Mouse (Mus musculus): ENCODE data around the gene Ccdc188. TPM values are rescaled to one million over a fixed set of nuclear protein-coding genes. Genes with fewer than 3 reads are reported as not detected.
"Not testable (repeated sequence)": the region's sequence is repeated elsewhere in the genome, so short reads cannot be mapped to it uniquely, and the experiment has no call there.

The Ccdc188 gene
- polyA plus RNA-seq, 1 experiment from 2014 or later = not detected

DNA sequence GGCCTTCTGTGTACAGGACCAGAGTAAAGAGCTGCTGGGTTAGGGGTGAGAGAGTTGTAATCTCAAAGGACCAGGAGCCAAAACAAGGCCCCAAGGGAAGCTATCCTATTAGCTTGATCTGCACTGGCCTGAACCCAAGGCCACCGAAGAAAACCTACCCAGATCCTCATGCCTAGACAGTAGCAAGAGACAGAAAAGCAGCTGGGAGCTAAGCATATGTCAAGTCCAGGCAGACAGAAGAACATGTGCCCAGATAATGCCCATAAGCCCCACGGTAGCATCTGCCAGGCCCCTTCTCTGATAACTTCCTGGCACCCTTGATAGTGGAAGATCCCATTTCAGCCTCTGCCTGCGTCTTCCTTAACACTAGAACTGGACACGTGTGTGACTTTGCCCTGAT lies 30.9 kb upstream of the Ccdc188 start:
- WGBS = 59% methylated on average over 4 of the region's 4 CpGs
- Histone ChIP-seq H3K27ac (peak overlapping the region; percentile 9; the same call in 1 of the 2 replicates), H3K4me1 (replicated peaks) (peaks cover 20% of the 10 kb centered on the region), H3K4me2 (replicated peaks) (no peak overlapping the region), H3K36me3 (no peaks in the 10 kb centered on the region), H3K4me3 (replicated peaks) (no peak overlapping the region), H3K9ac (no peak overlapping the region), H3K9me3 (no peaks in the 10 kb centered on the region), H3K27me3 (replicated peaks) (no peaks in the 10 kb centered on the region)
- no peak for ATAC-seq

DNA sequence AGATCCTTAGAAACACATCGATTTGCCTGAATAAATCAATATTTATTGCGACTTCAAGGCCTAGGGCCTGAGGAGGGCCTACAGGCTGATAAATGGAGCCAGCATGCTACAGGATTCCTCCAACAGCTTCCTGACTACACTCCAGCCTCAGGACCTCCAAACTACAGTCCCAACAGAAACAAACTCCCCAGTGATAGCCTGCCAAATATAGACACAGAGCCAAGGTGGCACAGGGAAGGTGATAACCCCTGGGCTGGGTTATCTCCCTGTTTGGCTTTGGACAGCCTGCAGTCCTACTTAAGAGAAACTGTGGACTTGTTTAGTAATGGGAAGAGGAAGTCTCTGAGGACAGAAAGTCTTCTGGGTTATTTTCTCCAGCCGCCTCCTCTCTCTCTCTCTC lies 30.5 kb upstream of the Ccdc188 start:
- Histone ChIP-seq H3K4me2 (replicated peaks) (no peak overlapping the region), H3K4me3 (replicated peaks) (no peak overlapping the region), H3K9ac (no peak overlapping the region), H3K36me3 (no peaks in the 10 kb centered on the region), H3K27me3 (replicated peaks) (no peaks in the 10 kb centered on the region), H3K9me3 (no peaks in the 10 kb centered on the region), H3K27ac (0 out of 2 replicates have a peak overlapping the region, but pooled peaks have one; percentile 9), H3K4me1 (replicated peaks) (peaks cover 20% of the 10 kb centered on the region)
- ATAC-seq = no peak
- WGBS = 54% methylated on average over 3 of the region's 3 CpGs

DNA sequence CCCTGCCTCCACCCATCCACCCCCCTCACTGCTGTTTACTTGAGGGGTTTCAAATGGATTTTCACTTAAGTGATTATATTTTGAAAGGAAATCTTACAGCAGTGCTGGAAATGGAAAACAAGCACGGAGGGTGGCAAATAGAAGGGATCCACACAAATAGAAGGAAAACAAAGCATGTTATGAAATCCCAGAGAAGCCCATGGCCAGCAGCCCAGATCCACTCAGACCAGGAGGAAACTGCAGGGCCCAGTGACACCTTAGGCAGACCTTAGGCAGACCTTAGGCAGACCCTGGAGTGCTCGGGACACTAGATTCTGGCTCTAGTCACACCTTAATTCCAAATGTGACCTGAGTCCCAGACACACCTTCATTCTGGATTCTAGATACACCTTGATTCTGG lies 26.7 kb upstream of the Ccdc188 start:
- Histone ChIP-seq H3K9ac (no peak overlapping the region), H3K27ac (no peak overlapping the region), H3K4me3 (replicated peaks) (no peak overlapping the region), H3K4me2 (replicated peaks) (no peak overlapping the region), H3K36me3 (no peaks in the 10 kb centered on the region), H3K4me1 (replicated peaks) (peaks cover 24% of the 10 kb centered on the region), H3K27me3 (replicated peaks) (no peaks in the 10 kb centered on the region), H3K9me3 (no peaks in the 10 kb centered on the region)
- WGBS = 68% methylated on average over 2 of the region's 2 CpGs
- no peak for ATAC-seq

DNA sequence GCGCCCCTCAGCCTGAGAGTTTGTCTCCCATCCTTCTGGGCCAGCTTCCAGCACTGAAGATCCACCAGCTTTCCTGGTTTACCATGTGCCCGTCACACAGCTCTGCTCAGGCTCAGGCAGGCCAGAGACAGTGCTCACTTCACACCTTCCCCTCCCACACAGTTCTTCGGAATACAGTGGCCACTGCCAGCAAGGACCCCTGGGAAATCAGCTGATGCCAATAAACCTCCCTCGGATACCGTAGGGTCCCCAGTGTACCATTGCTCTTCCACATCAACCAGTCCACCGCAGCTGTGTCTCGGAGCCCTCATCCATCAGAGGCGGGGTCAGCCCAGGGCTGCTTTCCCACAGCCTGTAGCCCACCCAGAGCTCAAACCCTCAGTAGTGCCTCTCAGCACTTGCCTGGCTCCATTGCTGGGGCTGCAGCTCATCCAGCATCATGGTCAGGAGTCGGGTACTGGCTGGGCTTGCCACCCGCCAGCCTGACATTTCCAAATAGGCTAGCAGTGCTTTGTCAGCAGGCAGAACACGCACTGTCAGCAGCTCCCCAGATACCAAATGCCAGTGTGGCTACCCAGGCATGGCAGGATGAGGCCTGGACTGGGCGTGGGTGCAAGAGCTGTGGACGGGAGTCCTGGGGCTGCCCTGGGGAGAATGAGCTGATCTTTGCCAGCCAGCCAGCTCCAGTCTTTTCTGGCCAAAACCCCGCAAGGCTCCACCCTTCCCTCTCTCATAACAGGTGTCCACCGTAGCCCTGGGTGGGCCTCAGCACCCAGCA lies 23.3 kb upstream of the Ccdc188 start:
- Histone ChIP-seq H3K4me3 (replicated peaks) (no peak overlapping the region), H3K9me3 (no peaks in the 10 kb centered on the region), H3K4me1 (replicated peaks) (peaks cover 15% of the 10 kb centered on the region), H3K4me2 (replicated peaks) (0 out of 2 replicates have a peak overlapping the region, but pooled peaks have one; percentile 9), H3K9ac (no peak overlapping the region), H3K27me3 (replicated peaks) (no peaks in the 10 kb centered on the region), H3K36me3 (no peaks in the 10 kb centered on the region), H3K27ac (peak overlapping the region; percentile 46)
- ATAC-seq = peak; percentile 64
- WGBS = 59% methylated on average over 15 of the region's 15 CpGs

DNA sequence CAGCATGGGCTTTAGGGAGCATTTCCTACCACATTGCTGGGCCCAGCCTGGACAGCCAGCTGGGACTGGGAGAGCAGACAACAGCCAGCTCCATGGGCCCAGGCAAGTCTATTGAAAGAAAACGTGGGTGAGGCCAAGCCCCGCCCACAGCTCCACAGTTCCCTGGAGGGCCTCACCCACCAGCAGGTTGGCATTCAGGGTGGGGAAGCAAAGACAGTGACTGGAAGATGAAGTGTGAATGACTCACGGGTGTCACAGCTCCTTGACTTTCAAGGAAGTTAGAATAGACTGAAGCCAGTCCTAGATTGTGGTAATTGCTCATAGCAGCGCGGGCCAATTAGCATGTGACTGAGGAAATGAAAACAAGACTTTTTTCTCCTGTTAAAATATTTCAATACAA lies 22.6 kb upstream of the Ccdc188 start:
- 0 out of 2 replicates have a peak overlapping the region, but pooled peaks have one; percentile 9 for H3K4me2 ChIP-seq (replicated peaks)
- 40% methylated on average over 5 of the region's 5 CpGs for WGBS
- no peaks in the 10 kb centered on the region for H3K36me3 ChIP-seq
- ATAC-seq = peak; percentile 86
- H3K27ac ChIP-seq = peak overlapping the region; percentile 46
- no peaks in the 10 kb centered on the region for H3K27me3 ChIP-seq (replicated peaks)
- H3K4me1 ChIP-seq (replicated peaks) = peaks cover 17% of the 10 kb centered on the region
- no peak overlapping the region for H3K4me3 ChIP-seq (replicated peaks)
- H3K9me3 ChIP-seq = no peaks in the 10 kb centered on the region
- H3K9ac ChIP-seq = no peak overlapping the region

DNA sequence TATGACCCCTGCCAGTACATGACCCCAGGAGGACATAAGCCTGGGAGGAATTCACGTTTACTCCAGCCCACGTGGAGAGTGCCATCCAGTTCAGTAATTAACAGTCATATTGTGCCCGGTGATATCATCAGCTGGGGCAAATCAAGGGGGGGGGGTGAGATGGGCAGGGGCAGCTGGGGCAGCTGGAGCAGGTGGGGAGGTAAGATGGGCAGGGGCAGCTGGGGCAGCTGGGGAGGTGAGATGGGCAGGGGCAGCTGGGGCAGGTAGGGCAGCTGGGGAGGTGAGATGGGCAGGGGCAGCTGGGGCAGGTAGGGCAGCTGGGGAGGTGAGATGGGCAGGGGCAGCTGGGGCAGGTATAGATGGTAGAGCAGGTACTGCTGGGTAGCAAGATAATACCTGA lies 22.1 kb upstream of the Ccdc188 start:
- peaks cover 17% of the 10 kb centered on the region for H3K4me1 ChIP-seq (replicated peaks)
- not testable (repeated sequence) for H3K4me2 ChIP-seq (replicated peaks); H3K36me3 ChIP-seq; H3K27ac ChIP-seq; H3K4me3 ChIP-seq (replicated peaks); H3K9me3 ChIP-seq; H3K9ac ChIP-seq; ATAC-seq; H3K27me3 ChIP-seq (replicated peaks)
- 49% methylated on average over 3 of the region's 3 CpGs for WGBS

DNA sequence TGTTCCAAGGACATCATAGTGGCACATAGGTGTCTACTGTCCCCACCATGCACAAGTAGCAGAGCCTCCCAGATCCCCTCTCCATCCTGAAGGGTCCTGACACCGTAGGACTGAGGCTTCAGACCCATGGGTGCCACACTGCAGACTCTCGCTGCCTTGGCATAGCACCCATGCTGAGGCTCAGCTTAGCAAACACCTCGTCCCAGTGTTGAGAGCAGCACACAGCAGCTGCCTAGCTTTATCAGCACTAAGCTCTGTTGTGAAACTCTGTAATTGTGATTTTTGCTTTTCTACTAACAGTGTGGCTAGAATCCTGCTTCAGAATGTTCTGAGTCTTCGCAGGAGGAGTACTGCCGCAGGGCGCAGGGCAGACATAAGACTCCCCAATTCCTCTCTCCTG lies 19.8 kb upstream of the Ccdc188 start:
- no peak overlapping the region for H3K4me3 ChIP-seq (replicated peaks)
- no peak overlapping the region for H3K4me2 ChIP-seq (replicated peaks)
- 84% methylated on average over 6 of the region's 6 CpGs for WGBS
- ATAC-seq = no peak
- no peak overlapping the region for H3K27ac ChIP-seq
- H3K27me3 ChIP-seq (replicated peaks) = no peaks in the 10 kb centered on the region
- H3K4me1 ChIP-seq (replicated peaks) = peaks cover 21% of the 10 kb centered on the region
- H3K36me3 ChIP-seq = no peaks in the 10 kb centered on the region
- no peak overlapping the region for H3K9ac ChIP-seq
- H3K9me3 ChIP-seq = no peaks in the 10 kb centered on the region

DNA sequence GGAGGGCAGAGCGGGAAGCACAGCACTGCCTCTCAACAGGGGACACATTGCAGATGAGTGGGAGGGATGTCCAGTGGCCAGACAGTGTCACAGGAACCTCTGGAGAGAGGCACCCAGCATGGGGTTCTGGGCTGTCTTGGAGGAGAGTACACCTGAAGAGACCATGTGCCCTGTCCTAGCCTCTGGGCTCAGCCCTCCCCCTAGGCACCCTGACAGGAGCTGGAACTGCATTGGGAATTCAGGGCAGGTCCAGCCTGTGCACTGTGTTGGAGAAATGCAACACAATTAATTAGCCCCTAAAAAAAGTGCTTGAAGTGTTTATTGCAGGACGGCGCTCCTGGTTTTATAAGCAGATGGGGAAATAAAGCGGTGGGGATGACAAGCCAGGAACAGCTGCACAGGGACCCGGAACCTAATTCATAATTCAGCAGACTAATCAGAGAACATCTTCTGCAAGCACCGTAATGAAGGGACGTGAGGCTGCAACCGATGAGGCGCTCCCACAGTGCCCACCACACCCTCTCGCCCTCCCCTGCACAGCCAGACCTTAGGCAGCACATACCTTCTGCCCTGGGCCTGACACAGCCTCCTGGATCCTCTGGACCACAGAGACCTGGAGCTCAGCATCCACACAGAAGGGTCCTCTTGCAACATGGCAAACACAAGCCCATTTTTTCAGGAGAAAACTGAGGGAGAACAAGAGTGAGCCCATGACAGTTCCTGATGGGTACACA lies 19.1 kb upstream of the Ccdc188 start:
- 57% methylated on average over 10 of the region's 10 CpGs for WGBS
- no peak for ATAC-seq
- Histone ChIP-seq H3K36me3 (no peaks in the 10 kb centered on the region), H3K4me1 (replicated peaks) (peaks cover 21% of the 10 kb centered on the region), H3K4me3 (replicated peaks) (no peak overlapping the region), H3K4me2 (replicated peaks) (no peak overlapping the region), H3K9ac (no peak overlapping the region), H3K27me3 (replicated peaks) (no peaks in the 10 kb centered on the region), H3K27ac (no peak overlapping the region), H3K9me3 (no peaks in the 10 kb centered on the region)

DNA sequence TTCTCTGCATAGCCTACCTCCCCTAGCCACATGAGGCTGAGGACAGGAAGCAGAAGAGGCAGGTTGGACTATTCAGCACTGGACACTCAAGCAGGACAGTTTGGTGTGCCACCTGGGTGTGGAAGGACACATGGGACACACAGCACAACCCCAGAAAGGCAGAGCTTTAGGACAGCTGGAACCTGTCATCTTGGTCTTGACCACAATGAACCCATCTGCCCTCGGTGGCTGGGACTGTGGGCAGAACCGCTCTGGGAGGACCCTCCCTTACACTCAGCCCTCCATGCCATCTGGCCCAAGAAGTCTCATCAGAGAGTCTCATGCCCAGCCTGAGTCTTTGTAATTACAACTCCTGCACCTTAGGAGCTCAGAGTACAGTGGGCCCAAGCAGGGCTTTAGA lies 17.6 kb upstream of the Ccdc188 start:
- WGBS = 70% methylated on average over 2 of the region's 2 CpGs
- peaks cover 9% of the 10 kb centered on the region; the same call in 1 of the 2 replicates for H3K4me1 ChIP-seq (replicated peaks)

DNA sequence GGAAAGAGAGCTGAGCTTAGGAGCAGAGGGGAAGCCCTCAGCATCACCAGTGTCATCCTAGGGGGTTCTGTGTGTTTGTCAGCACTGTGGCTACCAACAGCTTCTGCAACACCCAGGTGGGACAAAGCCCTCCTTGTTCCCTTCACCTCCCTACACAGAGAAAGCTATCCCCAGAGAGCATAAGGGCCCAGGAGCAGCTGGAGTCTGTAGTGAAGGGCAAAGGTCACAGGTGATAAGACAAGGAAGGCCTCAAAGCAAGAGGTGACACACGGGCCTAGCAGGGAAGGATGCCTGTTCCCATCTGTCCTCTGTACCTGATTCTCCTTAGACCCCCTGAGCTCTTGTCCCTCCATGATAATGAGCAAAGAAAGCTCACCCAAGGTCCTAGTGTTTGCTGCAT lies 16.1 kb upstream of the Ccdc188 start:
- H3K9me3 ChIP-seq = no peaks in the 10 kb centered on the region
- WGBS = 33% methylated on average over 1 of the region's 1 CpGs
- no peaks in the 10 kb centered on the region for H3K27me3 ChIP-seq (replicated peaks)
- no peak overlapping the region for H3K4me3 ChIP-seq (replicated peaks)
- no peak overlapping the region for H3K4me2 ChIP-seq (replicated peaks)
- H3K36me3 ChIP-seq = no peaks in the 10 kb centered on the region
- H3K27ac ChIP-seq = no peak overlapping the region
- peaks cover 9% of the 10 kb centered on the region; the same call in 1 of the 2 replicates for H3K4me1 ChIP-seq (replicated peaks)
- no peak overlapping the region for H3K9ac ChIP-seq
- peak; percentile 55; the same call in 1 of the 2 replicates for ATAC-seq

More for the DNA sequence above, 17.6 kb upstream of the Ccdc188 start:
- Histone ChIP-seq H3K4me2 (replicated peaks) (no peak overlapping the region), H3K36me3 (no peaks in the 10 kb centered on the region), H3K9ac (no peak overlapping the region), H3K4me3 (replicated peaks) (no peak overlapping the region), H3K27me3 (replicated peaks) (no peaks in the 10 kb centered on the region), H3K27ac (no peak overlapping the region), H3K9me3 (no peaks in the 10 kb centered on the region)
- no peak for ATAC-seq

DNA sequence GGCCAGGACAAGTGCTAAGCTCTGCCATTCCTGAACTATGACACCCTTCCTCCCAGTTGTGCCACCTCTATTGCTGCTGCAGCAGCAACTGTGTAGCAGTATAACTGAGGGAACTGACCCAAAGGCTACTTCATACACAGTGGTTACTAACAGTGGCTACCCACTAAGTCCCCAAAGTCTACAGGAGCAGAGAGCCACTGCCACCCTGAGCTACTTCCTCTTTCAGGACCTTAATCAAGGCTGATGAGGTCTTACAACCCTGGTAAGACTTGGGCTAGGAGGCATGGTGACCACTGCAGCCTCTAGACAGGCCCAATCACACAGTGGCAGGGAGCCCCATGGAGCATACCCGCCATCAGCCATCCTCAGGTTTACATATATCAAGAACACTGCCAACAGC lies 15.6 kb upstream of the Ccdc188 start:
- no peak overlapping the region for H3K9ac ChIP-seq
- no peak overlapping the region for H3K4me2 ChIP-seq (replicated peaks)
- H3K36me3 ChIP-seq = no peaks in the 10 kb centered on the region
- no peaks in the 10 kb centered on the region for H3K27me3 ChIP-seq (replicated peaks)
- 90% methylated on average over 1 of the region's 1 CpGs for WGBS
- H3K4me3 ChIP-seq (replicated peaks) = no peak overlapping the region
- no peak for ATAC-seq
- H3K4me1 ChIP-seq (replicated peaks) = peaks cover 9% of the 10 kb centered on the region; the same call in 1 of the 2 replicates
- H3K27ac ChIP-seq = no peak overlapping the region
- H3K9me3 ChIP-seq = no peaks in the 10 kb centered on the region

DNA sequence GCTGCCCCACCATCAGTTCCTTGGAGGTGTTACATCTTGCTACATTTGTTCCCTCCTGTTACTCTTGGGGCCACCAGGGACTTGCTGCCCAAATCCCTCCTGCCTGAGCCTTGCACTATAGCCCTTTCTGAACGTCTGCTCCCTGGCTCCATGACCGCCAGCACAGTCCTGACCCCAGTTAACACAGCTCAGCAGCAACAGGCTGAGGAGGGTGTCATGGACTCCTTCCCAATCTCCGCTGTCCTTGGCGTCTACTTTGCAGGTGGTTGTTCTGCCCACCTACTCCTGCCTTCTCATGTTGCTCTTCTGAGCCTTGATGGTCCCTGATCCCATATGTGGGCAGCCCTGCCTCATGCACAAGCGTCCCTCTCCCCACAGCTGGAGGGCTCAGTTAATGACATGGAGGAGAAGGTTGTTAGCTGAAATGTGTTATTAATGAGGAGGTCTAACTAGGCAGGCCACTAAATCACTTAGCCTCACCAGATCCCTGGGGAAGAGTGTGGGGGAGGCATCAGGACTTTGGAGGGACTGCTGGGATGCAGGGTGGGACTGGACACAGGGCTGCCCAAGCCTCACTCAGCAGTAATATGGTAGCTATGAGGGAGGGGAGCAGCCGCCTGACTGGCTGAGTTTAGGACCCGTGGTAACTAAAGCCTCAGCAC lies 14.1 kb upstream of the Ccdc188 start:
- no peaks in the 10 kb centered on the region for H3K9me3 ChIP-seq
- H3K4me1 ChIP-seq (replicated peaks) = peaks cover 9% of the 10 kb centered on the region; the same call in 1 of the 2 replicates
- H3K4me2 ChIP-seq (replicated peaks) = no peak overlapping the region
- 0 out of 2 replicates have a peak overlapping the region, but pooled peaks have one; percentile 14 for H3K9ac ChIP-seq
- ATAC-seq = no peak
- WGBS = 55% methylated on average over 7 of the region's 7 CpGs
- H3K4me3 ChIP-seq (replicated peaks) = no peak overlapping the region
- H3K27ac ChIP-seq = no peak overlapping the region
- no peaks in the 10 kb centered on the region for H3K27me3 ChIP-seq (replicated peaks)
- H3K36me3 ChIP-seq = no peaks in the 10 kb centered on the region
